Mouse (Mus musculus) kidney, adult 2 months (tissue): ENCODE measurements around the gene Them7. TPM values are rescaled to one million over a fixed set of nuclear protein-coding genes. Genes with fewer than 3 reads are reported as not detected.

Experiments
- DNase-seq: peaks from one replicate; pipeline ENCODE4 v3.0.0; 2021
- H3K27ac ChIP-seq: fragments of 200-500 bp; 2 replicates; pipeline ENCODE4 v1.5.1; 2012; ENCODE audit warnings: low read depth, low read length, control low read depth, inconsistent platforms; ENCODE audit not compliant: insufficient read depth
- H3K27me3 ChIP-seq: fragments of 200-500 bp; replicated peaks from 2 replicates; pipeline ENCODE4 v1.6.1; 2012; ENCODE audit warnings: mild to moderate bottlenecking, moderate library complexity, low read length, inconsistent platforms; ENCODE audit not compliant: control insufficient read depth, insufficient read depth
- H3K36me3 ChIP-seq: fragments of 200-500 bp; 2 replicates; pipeline ENCODE4 v1.6.1; 2012; ENCODE audit warnings: mild to moderate bottlenecking, moderate library complexity, low read length, inconsistent platforms; ENCODE audit not compliant: control insufficient read depth, insufficient read depth
- H3K4me1 ChIP-seq: fragments of 200-500 bp; 2 replicates; pipeline ENCODE4 v1.6.1; 2011; ENCODE audit warnings: low read length; ENCODE audit not compliant: control insufficient read depth, insufficient read depth
- H3K4me3 ChIP-seq: fragments of 200-500 bp; 2 replicates; pipeline ENCODE4 v1.5.1; 2011; ENCODE audit warnings: mild to moderate bottlenecking, low read depth, low read length, control low read depth; ENCODE audit not compliant: insufficient read depth
- CTCF ChIP-seq: fragments of 200-500 bp; conservative IDR thresholded peaks from 2 replicates; pipeline ENCODE4 v1.5.1; 2011; ENCODE audit warnings: low read depth, mild to moderate bottlenecking, control low read depth, low read length, moderate library complexity, mixed read lengths; ENCODE audit not compliant: insufficient read depth, insufficient read length
- POLR2A ChIP-seq: fragments of 200-500 bp; IDR thresholded peaks from one replicate; pipeline ENCODE4 v1.6.1; 2011; ENCODE audit warnings: low read depth, low read length, control low read depth
- WGBS: fragments of 180-500 bp; shearing (Covaris S2); methylation state at CpG from one replicate; pipeline ENCODE4 v1.1.7; 2018; 5-methylcytosine and 5-hydroxymethylcytosine counted together
- polyA plus RNA-seq: library from polyadenylated mRNA; depleted of rRNA; stranded (reverse); fragments of >200 nt; gene quantifications from 2 replicates; pipeline ENCODE4 v1.2.3, GENCODE M21; 2012; rRNA removed

Them7 gene
- polyA plus RNA-seq, 1 experiment = 241 TPM

DNA sequence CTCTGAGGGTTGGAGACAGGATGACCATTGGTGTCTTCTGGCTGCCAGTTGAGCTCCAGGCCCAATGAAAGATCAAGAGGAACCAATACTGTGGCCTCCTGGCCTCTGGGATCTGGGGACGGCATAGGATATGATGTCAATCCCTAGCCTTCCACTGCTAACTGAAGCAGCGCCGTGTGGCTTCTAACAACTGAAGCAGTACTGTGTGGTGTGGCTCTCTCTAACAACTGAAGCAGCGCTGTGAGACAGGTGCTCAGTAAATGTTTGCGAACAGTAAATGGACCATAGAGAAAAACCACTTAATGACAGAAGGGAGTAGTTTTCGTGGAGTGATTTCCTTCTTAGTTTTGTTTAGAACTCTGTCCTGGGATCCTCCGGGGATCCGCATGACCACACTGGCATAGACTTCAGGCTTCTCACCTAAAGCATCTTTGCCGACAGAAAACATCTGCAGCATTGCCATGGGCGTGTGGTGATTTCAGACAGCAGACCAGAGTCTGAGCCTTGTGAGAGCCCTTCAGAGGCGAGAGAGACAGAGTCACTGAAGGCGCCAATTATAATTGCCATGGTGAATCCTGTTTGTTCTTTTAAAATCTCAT, 194.6 kb downstream of the Them7 start:
- WGBS = 69% methylated on average over 12 of the region's 12 CpGs
- H3K36me3 ChIP-seq = no peaks in the 10 kb centered on the region
- no peaks in the 10 kb centered on the region for H3K27me3 ChIP-seq
- TF ChIP-seq POLR2A (no peak), CTCF (no peak)
- no peaks in the 10 kb centered on the region for H3K4me1 ChIP-seq
- H3K4me3 ChIP-seq = no peak overlapping the region
- DNase-seq = no peak
- no peak overlapping the region for H3K27ac ChIP-seq

DNA sequence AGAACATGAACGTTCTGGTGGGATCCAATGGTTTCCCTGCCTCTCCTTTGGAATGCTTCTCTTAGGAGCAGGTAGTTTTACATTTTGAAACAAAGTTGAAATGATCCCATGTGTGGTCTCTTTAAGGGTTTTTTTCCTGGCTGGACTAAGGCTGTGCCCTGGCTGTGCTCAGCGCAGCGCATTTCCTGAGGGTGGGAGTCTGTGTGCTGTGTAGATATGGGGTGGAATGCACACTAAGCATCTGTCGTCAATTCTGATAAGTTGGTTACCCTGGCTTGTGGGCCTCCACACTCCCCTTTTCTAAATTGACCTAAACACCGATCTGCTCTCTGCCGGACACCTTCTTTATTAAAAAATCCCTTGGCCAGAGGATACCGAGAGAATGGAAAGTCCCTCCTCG, 203.3 kb downstream of the Them7 start:
- H3K27ac ChIP-seq = no peak overlapping the region
- no peaks in the 10 kb centered on the region for H3K27me3 ChIP-seq
- no peak overlapping the region for H3K4me3 ChIP-seq
- TF ChIP-seq CTCF (no peak), POLR2A (no peak)
- H3K4me1 ChIP-seq = no peaks in the 10 kb centered on the region
- no peaks in the 10 kb centered on the region for H3K36me3 ChIP-seq
- 59% methylated on average over 8 of the region's 8 CpGs for WGBS
- DNase-seq = no peak

DNA sequence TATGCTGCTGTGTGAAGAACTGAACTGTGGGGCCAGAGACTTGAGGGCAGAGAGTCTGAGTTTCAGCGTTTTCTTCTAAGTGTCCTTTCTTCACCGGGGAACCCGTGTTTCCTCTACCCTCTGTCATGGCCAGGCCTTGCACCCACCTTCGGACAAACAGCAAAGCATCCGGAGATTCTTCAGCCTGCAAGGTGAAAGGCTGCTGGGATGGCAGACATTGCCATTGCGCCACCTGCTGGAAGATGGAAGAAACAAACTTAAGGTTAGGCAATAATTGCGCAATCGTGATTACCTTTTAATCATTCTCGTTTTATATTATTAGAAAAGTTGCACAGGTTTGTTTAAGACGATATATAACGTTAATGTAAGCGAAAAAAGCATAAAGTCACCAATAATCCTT, 203.9 kb downstream of the Them7 start:
- Histone ChIP-seq H3K4me1 (no peaks in the 10 kb centered on the region), H3K27me3 (no peaks in the 10 kb centered on the region), H3K36me3 (no peaks in the 10 kb centered on the region), H3K4me3 (no peak overlapping the region), H3K27ac (no peak overlapping the region)
- TF ChIP-seq POLR2A (no peak), CTCF (peak; percentile 89)
- 4% methylated on average over 12 of the region's 12 CpGs for WGBS
- DNase-seq = peak; percentile 72

DNA sequence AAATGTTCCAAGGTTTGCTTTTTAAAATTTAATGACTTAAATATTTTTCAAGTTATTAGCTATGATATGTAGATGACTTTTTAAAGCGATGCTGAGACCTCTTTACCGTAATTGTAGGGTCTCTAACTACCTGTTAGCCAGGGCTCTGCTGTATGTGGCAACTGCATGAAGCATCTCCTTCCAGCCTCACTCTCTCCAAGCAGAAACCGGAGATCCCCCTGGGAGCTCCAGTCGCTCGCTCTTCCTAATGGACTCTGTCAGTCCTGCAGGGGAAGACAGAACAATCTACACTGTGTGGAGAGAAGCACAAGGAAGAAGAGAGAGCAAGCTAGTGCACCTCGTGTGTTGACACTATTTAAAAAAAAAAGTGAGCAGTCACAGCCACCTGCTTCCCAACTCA, 204.3 kb downstream of the Them7 start:
- H3K27me3 ChIP-seq = no peaks in the 10 kb centered on the region
- TF ChIP-seq CTCF (no peak), POLR2A (no peak)
- H3K4me3 ChIP-seq = no peak overlapping the region
- H3K4me1 ChIP-seq = no peaks in the 10 kb centered on the region
- no peaks in the 10 kb centered on the region for H3K36me3 ChIP-seq
- no peak overlapping the region for H3K27ac ChIP-seq
- DNase-seq = no peak
- WGBS = 21% methylated on average over 6 of the region's 6 CpGs

Other genes starting within 250 kb of the Them7 start
- gene Eif3m, start 207.2 kb upstream of the Them7 start, polyA plus RNA-seq = 35.0 and 44.4 TPM in 2 replicates
- not detected in 2 replicates for gene Gm11060, start 132.3 kb upstream of the Them7 start, polyA plus RNA-seq
- 16.9 and 20.8 TPM in 2 replicates for gene Wt1, start 97.8 kb upstream of the Them7 start, polyA plus RNA-seq
- 5.3 and 5.4 TPM in 2 replicates for gene Rcn1, start 175.0 kb downstream of the Them7 start, polyA plus RNA-seq